Mouse (Mus musculus) forebrain, embryonic 14.5 days (tissue): ENCODE measurements around the gene Runx1. TPM values are rescaled to one million over a fixed set of nuclear protein-coding genes. Genes with fewer than 3 reads are reported as not detected.

Experiments
- ATAC-seq: fragments of 200-750 bp; cut with Nextera tagmentation; 2 replicates; pipeline ENCODE4 v1.8.0; 2017; ENCODE audit warnings: mild to moderate bottlenecking, moderate library complexity
- DNase-seq: peaks from one replicate; pipeline ENCODE4 v3.0.0-alpha.2; 2015; ENCODE audit warnings: low spot score
- H3K27ac ChIP-seq: fragments of 300-500 bp; sonication (generic); 2 replicates; pipeline ENCODE4 v1.5.1; 2014; ENCODE audit warnings: low read depth, mild to moderate bottlenecking, control low read depth, low read length, moderate library complexity
- H3K27me3 ChIP-seq: fragments of 300-500 bp; sonication (generic); replicated peaks from 2 replicates; pipeline ENCODE4 v1.6.1; 2014; ENCODE audit warnings: low read length, control low read depth, mixed read lengths; ENCODE audit not compliant: control insufficient read depth, insufficient read depth
- H3K36me3 ChIP-seq: fragments of 300-500 bp; sonication (generic); 2 replicates; pipeline ENCODE4 v1.6.1; 2014; ENCODE audit warnings: low read length, control low read depth; ENCODE audit not compliant: control insufficient read depth, insufficient read depth
- H3K4me1 ChIP-seq: fragments of 300-500 bp; sonication (generic); 2 replicates; pipeline ENCODE4 v1.6.1; 2014; ENCODE audit warnings: antibody characterized with exemption, low read length, control low read depth; ENCODE audit not compliant: control insufficient read depth, insufficient read depth
- H3K4me2 ChIP-seq: fragments of 300-500 bp; sonication (generic); 2 replicates; pipeline ENCODE4 v1.6.1; 2014; ENCODE audit warnings: mild to moderate bottlenecking, control low read depth, low read length
- H3K4me3 ChIP-seq: fragments of 300-500 bp; sonication (generic); 2 replicates; pipeline ENCODE4 v1.5.1; 2014; ENCODE audit warnings: low read depth, low read length, control low read depth
- H3K9ac ChIP-seq: fragments of 300-500 bp; sonication (generic); 2 replicates; pipeline ENCODE4 v1.6.1; 2014; ENCODE audit warnings: mild to moderate bottlenecking, low read length, control low read depth, moderate library complexity
- H3K9me3 ChIP-seq: fragments of 300-500 bp; sonication (generic); replicated peaks from 2 replicates; pipeline ENCODE4 v1.6.1; 2016; ENCODE audit warnings: low read length, control low read depth, mixed read lengths; ENCODE audit not compliant: control insufficient read depth
- WGBS: fragments of 180-500 bp; shearing (Covaris S2); extraction: QIAGEN DNeasy Blood & Tissue Kit; methylation state at CpG from one replicate; pipeline ENCODE4 v1.1.7; 2014; 5-methylcytosine and 5-hydroxymethylcytosine counted together
- polyA plus RNA-seq: library from polyadenylated mRNA; unstranded; fragments of >200 nt; fragmentation: Nextera tagmentation; extraction: Ambion mirVana; gene quantifications from 2 replicates; pipeline ENCODE4 v1.2.1, GENCODE M21; 2014

The Runx1 gene
- polyA plus RNA-seq, 1 experiment from 2014 or later: 0.39 TPM

DNA sequence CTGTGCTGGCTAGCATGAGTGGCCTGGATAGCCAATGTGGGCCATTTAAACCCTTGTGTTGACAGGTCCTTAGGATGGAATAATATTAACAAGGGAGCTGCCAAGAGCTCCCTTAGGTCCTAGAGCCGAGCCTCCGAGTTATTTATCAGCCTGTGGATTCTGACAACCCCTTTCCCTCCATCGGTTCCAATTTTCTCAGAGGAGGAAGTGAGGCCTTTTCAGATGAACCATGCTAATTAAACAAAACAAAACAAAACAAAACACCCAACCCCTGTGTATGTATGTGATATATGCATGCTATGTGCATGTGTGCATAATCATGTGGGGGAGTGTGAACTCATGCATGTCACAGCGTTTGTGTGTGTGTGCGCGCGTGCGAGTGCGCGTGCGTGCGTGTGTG, 3.3 kb downstream of the Runx1 start:
- no peak overlapping the region for H3K27ac ChIP-seq
- H3K9ac ChIP-seq: no peak overlapping the region
- no peaks in the 10 kb centered on the region for H3K36me3 ChIP-seq
- DNase-seq (no peak), ATAC-seq (no peak)
- no peaks in the 10 kb centered on the region for H3K27me3 ChIP-seq
- WGBS: 87% methylated on average over 12 of the region's 12 CpGs
- H3K4me2 ChIP-seq: no peak overlapping the region
- H3K4me3 ChIP-seq: no peak overlapping the region
- peaks cover 1% of the 10 kb centered on the region; the same call in 1 of the 2 replicates for H3K4me1 ChIP-seq
- H3K9me3 ChIP-seq: no peaks in the 10 kb centered on the region

GRCm38 (mm10) chr16:92821938-92822629, 3.9 kb downstream of the Runx1 start:
- no peak overlapping the region for H3K9ac ChIP-seq
- DNase-seq (no peak), ATAC-seq (no peak)
- WGBS: 66% methylated on average over 14 of the region's 14 CpGs
- H3K4me2 ChIP-seq: no peak overlapping the region
- H3K9me3 ChIP-seq: no peaks in the 10 kb centered on the region
- H3K36me3 ChIP-seq: no peaks in the 10 kb centered on the region
- no peak overlapping the region for H3K27ac ChIP-seq
- H3K4me3 ChIP-seq: no peak overlapping the region
- no peaks in the 10 kb centered on the region for H3K4me1 ChIP-seq
- H3K27me3 ChIP-seq: no peaks in the 10 kb centered on the region

- Histone ChIP-seq H3K4me3 (no peak overlapping the region), H3K27me3 (no peaks in the 10 kb centered on the region), H3K4me1 (no peaks in the 10 kb centered on the region), H3K9me3 (no peaks in the 10 kb centered on the region), H3K36me3 (no peaks in the 10 kb centered on the region), H3K27ac (no peak overlapping the region), H3K9ac (no peak overlapping the region), H3K4me2 (no peak overlapping the region)
- ATAC-seq: no peak
- DNase-seq: no peak
- WGBS: 88% methylated on average over 5 of the region's 5 CpGs
Measured at GRCm38 (mm10) chr16:92821596-92821937, 4.4 kb downstream of the Runx1 start.

DNA sequence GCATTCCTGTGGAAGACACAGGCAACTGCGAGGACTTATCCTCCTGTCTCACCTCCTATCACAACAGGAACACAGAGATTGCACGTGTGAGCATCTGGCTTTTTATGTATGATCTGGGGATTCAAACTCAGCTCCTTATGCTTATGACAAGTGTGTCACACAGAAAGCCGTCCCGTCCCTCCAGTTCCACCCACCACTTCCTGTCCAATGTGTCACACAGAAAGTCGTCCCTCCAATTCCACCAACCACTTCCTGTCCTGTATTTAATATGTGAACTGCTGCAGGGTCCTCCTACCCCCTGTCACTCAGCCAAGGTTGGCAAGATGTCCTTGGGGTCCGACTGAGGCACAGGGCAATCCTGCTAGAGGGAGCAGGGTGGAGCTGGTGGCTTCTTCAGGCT, 5.5 kb downstream of the Runx1 start:
- DNase-seq (no peak), ATAC-seq (no peak)
- Histone ChIP-seq H3K4me1 (no peaks in the 10 kb centered on the region), H3K36me3 (no peaks in the 10 kb centered on the region), H3K4me3 (no peak overlapping the region), H3K4me2 (no peak overlapping the region), H3K27me3 (no peaks in the 10 kb centered on the region), H3K27ac (no peak overlapping the region), H3K9ac (no peak overlapping the region), H3K9me3 (no peaks in the 10 kb centered on the region)
- WGBS: 91% methylated on average over 6 of the region's 6 CpGs

GRCm38 (mm10) chr16:92818480-92819269, 7.3 kb downstream of the Runx1 start:
- H3K27ac ChIP-seq: no peak overlapping the region
- ATAC-seq: no peak

DNA sequence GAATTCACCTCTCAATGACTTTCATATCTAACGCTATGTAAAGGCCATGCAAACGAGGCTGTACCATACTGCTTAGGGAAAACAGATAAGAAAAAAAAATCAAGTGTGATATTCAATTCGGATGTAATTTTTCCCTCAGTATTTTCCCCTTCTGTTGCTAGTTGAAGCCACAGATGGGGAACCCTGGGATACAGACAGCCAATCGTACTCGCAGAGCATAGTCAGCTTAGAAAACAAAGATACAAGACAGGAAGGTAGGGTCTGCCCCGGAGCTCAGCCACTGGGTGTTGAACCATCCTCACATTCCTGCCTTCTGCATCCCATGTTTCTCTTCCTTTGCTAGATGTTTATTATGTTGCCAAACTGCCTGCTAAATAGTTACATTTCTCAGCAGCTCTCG, 9.9 kb downstream of the Runx1 start:
- no peaks in the 10 kb centered on the region for H3K27me3 ChIP-seq
- no peak overlapping the region for H3K4me3 ChIP-seq
- WGBS: 77% methylated on average over 7 of the region's 7 CpGs
- H3K4me1 ChIP-seq: no peaks in the 10 kb centered on the region
- H3K27ac ChIP-seq: no peak overlapping the region
- no peak overlapping the region for H3K4me2 ChIP-seq
- no peaks in the 10 kb centered on the region for H3K9me3 ChIP-seq
- DNase-seq (peak; percentile 34), ATAC-seq (no peak)
- H3K9ac ChIP-seq: no peak overlapping the region
- no peaks in the 10 kb centered on the region for H3K36me3 ChIP-seq

More at GRCm38 (mm10) chr16:92818480-92819269, 7.3 kb downstream of the Runx1 start:
- Histone ChIP-seq H3K4me2 (no peak overlapping the region), H3K9me3 (no peaks in the 10 kb centered on the region), H3K4me1 (no peaks in the 10 kb centered on the region), H3K36me3 (no peaks in the 10 kb centered on the region), H3K9ac (no peak overlapping the region), H3K4me3 (no peak overlapping the region), H3K27me3 (no peaks in the 10 kb centered on the region)
- WGBS: 83% methylated on average over 8 of the region's 8 CpGs
- DNase-seq: no peak

DNA sequence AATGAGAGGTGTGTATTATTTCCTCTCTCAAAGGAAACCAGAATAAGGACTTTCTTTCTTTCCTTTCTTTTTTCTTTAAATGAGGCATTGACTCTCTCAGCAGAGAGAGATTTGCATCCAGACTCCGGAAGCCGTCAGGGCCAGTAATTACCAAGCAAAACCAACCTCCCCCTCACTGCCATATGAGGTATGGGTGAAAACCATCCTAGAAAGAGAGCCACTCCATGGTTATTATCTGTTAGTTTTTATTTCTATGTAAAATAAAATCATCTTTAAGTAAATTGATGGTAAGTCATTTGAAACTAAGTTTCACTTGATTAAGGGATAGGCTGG, 10.8 kb downstream of the Runx1 start:
- WGBS: 62% methylated on average over 2 of the region's 2 CpGs
- H3K4me1 ChIP-seq: no peaks in the 10 kb centered on the region
- no peaks in the 10 kb centered on the region for H3K9me3 ChIP-seq
- H3K4me3 ChIP-seq: no peak overlapping the region
- DNase-seq: no peak
- H3K27ac ChIP-seq: no peak overlapping the region
- no peak overlapping the region for H3K9ac ChIP-seq
- ATAC-seq: no peak
- no peak overlapping the region for H3K4me2 ChIP-seq
- H3K27me3 ChIP-seq: no peaks in the 10 kb centered on the region
- no peaks in the 10 kb centered on the region for H3K36me3 ChIP-seq

GRCm38 (mm10) chr16:92814366-92815194, 11.4 kb downstream of the Runx1 start:
- no peak overlapping the region for H3K9ac ChIP-seq
- 66% methylated on average over 5 of the region's 5 CpGs for WGBS

More at GRCm38 (mm10) chr16:92814366-92815194, 11.4 kb downstream of the Runx1 start:
- Histone ChIP-seq H3K4me3 (no peak overlapping the region), H3K36me3 (no peaks in the 10 kb centered on the region), H3K9me3 (no peaks in the 10 kb centered on the region), H3K27me3 (no peaks in the 10 kb centered on the region), H3K27ac (no peak overlapping the region), H3K4me2 (no peak overlapping the region), H3K4me1 (no peaks in the 10 kb centered on the region)
- DNase-seq (no peak), ATAC-seq (no peak)
